Mouse (Mus musculus) naive thymus-derived CD4-positive, alpha-beta T cell, adult 2 months (primary cell): ENCODE results near the gene Rad18.
"Not testable (repeated sequence)": the region's sequence is repeated elsewhere in the genome, so short reads cannot be mapped to it uniquely, and the experiment has no call there.

Source experiments
- DNase-seq: peaks from one replicate; pipeline ENCODE4 v3.0.0-alpha.2; 2011; ENCODE audit warnings: low read depth

Rad18 gene

DNA sequence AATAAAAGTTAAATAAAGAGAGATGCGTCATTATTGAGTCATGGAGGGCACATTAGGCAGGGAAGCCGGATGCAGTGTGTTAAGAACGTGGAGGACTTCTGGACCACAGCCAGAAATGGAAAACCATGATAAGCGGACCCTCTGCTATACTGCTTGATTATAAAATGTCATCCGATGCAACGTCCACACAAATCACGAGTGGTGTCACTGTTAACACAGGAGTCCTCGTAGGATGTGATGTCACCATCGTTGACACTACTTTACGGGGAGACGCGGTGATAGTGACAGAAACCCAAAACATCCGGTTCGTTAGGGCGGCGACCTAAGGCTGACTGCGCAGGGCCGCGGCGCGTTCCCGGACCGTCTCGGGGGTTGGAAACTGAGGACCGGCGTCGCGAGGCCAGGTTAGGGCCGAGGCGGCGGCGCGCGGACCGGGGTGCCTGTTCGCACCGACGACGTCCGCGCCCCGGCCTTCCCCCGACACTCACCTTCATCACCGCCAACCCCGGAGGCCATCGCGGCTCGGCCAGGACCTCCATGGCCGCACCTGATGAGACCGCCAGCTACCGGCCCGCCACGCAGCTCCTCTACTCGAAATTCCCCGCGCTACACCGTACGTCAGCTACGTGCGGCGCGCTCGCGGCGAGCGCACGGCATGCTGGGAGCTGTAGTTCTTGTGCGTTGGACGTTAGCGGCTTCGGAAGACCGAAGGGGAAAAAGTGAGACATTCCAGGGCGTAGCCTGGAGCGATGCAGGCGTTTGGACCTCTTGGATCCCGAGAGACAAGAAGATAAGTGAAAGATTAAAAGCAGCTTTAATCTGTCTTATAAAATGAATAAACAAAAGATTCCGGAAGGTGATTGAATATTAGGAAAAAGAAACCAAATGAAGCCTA is at the start of gene Rad18:
Gene Rad18 (minus strand): TSS at position 631 of the 895 bp plus-strand sequence.
- peak; percentile 94 for DNase-seq

DNA sequence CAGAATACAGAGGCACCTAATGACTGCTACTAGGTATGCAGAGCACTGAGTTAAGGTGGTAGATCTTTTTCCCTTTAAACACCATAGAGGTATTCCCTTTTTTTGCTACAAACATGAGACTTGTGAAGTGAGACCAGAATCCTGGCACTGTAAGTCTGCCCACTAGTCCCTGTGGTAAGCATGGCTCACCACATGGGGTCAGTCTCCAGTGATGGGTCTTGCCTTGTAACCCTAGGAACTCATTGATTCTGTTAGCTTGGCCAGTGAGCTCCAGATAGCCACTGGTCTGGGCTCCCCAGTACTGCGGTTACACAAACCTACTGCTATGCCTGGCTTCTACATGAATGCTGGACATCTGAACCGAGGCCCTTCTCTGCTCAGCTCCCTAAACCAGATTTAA is 45.8 kb upstream of the Rad18 start:
- no peak for DNase-seq

DNA sequence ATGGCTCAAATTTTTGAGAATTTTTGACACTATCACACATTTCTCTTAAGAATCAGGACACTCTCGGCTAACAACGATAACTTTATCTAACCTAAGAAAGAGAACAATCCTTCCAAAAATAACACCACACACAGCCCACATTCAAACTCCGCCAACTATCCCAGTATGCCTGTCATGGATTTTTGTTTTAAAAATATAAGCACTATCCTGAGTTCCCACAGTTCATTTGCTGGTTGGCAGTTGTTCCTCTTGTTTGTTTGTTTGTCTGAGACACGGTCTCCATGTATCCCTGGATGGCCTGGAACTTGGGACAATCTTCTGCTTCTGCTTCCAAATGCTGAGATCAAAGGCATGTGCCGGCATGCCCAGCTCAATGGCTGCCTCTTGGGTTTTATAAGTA is 45.3 kb upstream of the Rad18 start:
- no peak for DNase-seq

DNA sequence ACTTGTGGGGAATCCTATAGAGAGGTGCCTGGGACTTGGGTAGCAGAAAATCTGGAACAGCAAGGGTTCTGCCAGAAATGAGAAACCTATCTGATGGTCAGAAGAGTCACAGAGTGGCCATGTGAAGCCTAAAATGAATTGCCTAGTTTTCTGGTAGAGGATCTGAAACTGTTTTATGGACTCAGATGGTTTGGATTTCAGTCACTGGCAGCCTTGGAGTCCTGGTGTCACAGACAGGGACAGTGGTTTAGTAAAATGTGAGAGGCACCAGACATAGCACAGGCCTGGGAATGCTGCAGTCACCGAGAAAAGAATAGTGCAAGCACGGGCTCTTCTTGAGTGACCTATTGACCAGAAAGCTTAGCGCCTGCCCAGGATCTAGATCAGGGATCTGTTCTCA is 43.1 kb upstream of the Rad18 start:
- no peak for DNase-seq

DNA sequence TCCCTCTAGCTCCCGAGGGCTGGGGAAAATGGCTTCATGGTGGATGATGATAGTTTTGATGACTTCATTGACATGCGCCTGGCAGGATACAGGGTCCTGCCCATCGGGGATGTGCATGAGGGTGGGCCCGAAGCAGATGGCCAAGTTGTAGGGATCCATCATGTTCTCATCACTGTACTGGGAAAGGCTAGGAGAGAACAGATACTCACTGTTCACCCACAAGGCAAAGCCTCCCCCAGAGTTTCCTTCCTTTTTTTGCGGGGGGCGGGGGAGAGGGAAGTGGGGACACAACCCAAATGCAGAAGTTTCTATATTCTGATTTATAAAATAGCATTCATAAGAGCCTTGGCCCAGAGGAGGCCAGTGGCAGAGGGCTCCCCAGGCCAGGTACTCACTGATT is 42.4 kb upstream of the Rad18 start:
- DNase-seq: no peak

DNA sequence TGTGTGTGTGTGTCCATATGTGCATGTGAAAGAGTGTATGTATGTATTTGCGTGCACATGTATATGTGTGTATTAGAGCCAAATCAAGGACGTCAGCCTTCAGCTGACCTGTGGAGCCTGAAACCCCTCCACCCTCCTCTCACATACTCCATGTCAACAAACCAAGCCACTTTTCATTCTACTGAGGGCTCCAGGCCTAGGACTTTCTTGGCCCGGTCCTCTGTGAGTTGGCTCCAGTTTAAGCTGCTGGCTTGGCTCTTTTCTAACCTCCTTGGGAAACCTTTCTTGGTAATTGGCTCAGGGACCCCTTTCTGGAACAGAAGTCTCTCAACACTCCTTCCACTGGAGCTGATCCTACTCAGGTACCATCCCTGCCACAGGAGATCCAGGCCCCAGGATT is 40.0 kb upstream of the Rad18 start:
- no peak for DNase-seq

DNA sequence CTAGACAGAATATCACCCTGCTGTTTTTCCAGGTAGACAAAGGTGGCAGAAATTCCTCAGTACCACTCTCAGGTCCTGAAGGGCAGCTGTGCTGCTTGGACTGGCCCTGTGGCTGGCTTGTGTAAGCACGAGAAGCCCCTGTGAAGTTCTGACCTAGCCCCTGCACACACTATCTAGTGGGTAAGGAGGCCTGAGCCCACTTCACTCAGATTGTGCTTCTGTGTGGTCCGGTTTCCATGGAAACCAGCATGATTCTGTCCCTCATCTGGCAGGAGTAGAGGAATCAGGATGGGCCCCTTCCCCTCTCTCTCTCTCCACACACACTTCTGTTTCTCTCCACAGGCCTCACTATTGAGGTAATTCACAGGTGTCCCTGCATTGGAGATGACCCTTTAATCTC is 38.6 kb upstream of the Rad18 start:
- no peak for DNase-seq

DNA sequence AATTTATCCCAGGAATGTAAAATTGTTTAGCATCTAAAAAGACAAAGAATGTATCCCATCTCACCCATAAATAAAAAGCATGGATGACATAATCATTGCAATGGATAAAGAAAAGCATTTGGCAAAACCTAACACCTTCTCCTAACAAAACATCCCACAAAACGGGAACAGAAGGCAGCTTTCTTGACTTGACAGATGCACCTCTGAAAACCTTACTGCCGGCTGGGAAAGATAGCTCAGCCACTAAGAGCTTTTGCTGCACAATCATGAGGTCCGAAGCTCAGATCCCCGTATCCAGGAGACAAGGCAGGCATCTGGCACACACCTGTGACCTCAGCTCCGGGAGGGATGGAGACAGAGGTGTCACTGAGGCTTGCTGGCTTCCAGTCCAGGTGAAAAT is 37.5 kb upstream of the Rad18 start:
- DNase-seq: no peak

DNA sequence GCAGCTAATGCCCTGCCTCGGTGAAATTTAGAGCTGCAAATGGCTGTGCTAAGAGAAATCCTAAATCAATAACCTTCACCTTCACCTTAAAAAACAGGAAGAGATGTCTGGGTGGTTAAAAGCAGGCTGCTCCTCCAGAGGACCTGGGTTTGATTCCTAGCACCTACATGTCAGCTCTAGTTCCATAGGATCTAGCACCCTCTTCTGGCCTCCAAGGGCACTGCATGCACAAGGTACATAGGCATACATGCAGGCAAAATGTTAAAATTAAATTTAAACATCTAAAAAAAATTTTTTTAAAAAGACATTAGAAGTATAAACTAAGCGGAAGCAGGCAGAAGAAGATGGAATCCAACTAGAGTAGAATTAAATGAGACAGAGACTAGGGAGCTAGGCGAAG is 35.9 kb upstream of the Rad18 start:
- DNase-seq: no peak

DNA sequence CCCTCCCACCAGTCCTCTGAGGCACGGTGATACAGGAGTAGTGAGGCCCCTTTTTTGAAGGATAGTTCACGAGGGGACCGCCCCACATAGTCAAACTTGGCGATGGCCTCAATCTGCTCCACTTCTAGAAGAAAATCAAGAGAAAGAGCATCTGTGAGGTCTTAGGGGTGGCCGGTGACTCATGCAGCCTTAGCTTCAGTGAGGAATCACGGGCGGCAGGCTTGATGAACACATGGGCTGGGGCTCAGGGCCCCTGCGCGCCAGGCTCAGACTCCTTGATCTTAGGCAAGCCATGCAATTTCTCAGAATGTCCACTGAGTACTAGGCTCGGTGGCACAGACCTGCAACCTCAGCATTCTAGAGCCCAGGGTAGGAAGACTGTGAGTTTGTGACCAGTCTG is 34.9 kb upstream of the Rad18 start:
- DNase-seq: no peak

DNA sequence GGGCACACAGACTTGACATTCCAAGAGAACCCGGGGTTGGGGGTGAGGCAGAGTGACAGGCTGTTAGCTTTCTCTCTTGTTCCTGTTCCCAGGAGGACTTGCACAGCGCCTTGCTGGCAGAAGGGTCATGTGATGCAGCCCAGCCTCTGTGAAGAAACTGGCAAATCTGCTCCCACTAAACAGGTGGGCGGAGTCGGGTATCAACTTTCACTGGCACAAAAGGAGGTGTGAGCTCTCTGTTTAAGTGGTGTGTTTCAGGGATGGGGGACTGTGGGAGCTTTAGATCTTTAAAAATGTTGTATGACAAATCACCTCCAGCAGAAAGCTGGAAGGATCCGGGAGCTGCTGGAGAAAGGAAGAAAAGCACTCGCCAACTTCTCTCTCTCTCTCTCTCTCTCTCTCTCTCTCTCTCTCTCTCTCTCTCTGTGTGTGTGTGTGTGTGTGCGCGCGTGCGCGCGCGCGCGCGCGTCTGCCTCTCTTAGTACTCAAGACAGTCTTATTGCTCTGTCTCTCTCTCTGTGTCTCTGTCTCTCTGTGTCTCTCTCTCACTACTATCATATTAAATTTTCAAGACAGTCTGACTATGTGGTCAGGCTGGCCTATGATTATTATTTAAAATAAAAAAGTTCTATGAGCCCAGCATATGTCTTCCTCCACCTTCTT is 32.4 kb upstream of the Rad18 start:
- peak; percentile 8 for DNase-seq

DNA sequence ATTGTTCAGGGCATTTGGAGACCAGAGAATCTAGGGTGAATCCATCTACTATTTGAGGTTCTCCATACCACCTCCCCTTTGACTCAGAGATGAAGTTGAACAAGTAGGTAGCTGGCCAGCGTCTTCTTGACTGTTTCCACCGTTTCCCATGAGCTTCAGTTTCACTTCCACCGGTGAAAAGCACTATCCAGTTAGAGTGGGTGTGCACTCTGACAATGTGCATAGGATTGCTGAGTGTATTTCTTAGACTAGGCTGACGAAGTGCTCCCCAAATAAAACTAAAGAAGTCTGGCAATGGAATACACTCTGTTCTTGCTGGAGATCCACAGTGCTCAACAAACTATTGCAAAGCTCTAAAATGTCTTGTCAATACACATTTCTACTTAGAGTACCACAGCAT is 29.0 kb upstream of the Rad18 start:
- DNase-seq: no peak

DNA sequence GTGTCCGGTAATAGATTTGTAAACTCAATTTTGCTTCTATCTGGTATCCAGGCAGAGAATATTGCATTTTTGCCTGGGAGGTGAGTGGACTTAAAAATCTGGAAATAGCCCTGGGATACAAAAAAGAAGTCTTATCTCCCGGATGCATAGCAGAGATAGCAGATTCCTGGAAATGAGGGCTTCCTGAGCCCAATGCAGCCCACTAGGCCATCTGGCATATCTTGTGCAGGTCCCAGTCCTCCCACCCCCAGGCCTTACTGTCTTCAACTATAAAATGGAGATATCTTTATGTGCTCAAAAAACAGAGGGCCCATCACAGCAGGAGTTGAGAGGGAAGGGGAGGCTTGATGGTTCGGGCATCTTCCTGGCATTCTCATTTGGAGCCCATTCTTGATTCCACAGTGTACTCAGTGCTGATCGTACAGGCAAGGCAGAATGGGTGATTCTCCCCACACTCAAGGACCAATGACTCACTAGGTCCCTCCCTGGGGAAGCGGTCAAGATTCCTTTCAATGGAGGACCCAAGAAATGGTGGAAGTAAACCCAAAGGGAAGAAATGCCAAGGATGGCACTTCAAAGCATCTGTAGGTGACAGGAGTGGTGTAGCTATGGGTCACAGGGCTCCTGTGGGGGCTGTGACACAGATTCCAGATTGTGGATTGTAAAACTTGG is 24.1 kb upstream of the Rad18 start:
- DNase-seq: no peak

DNA sequence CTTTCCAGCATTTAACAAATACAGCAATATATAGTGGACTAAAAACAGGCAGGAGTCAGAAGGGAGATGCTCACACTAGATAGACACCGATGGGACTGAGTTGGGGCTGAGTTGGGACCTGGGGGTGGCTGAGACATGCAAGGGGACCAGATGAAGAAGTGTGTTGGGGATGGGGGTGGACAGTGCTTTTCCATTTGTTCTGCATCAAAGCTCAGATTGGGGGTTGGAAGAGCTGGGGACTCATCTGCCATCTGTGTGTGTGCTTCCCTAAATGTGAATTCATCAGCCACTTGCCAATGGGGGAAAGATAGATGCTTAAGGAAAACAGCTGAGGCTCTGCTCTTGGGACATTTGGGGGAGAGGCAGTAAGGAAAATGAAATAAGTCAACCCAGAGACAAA is 23.5 kb upstream of the Rad18 start:
- no peak for DNase-seq

DNA sequence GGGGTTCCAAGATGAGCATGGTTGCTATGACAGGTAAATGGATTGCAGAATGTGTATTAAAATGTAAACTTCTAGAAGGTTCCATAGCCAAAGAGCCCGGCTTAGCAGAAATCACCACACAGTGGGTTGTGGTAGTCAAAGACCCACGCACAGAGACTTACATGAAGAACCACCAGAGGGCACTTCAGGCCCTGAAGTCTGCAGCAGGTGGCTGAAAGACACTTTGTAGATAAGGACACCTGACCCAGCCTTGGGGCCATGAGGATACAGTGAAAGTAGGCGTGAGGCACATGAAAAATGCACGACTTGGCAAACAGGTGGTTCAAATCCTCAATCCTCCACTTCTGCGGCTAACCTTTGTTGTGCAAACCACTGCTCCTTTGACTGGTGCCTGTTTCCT is 20.7 kb upstream of the Rad18 start:
- DNase-seq: peak; percentile 24

DNA sequence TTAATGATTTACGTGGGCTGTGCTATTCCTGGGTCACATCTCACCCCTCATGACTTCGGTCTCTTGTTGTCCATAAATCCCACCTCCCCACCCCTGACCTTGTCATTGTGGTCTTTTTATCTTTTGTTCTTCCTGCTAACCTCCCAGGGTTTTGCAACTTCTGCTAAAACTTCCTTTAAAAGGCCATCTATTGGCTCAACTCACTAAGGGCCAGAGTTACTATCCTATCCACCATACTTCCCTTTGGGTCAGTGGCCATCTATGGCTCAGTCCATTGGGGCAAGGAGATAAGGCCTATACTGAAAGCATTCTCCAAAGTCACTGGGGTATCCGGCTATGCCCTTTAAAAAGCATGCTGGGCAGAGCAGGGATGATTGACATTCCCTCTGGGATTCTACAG is 17.5 kb upstream of the Rad18 start:
- no peak for DNase-seq

DNA sequence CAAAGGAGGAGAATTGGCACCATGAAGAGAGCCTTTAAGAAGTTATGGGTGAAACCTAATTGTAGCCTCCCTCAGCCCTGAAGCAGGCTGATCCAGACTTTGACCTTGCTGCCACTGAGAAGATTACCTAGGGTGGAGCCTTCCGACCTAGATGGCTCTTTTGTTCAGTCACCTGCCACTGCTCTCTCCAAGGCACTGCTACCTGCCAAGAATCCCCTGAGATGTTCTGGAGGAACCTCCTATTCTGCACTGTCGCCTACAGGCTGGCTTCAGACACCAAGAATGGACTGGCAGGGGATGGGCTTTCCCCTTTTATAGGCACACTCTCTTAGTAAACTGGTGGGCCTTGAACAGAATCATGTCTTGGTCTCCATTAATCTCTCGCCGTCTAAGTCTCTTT is 5.8 kb upstream of the Rad18 start:
- not testable (repeated sequence) for DNase-seq

DNA sequence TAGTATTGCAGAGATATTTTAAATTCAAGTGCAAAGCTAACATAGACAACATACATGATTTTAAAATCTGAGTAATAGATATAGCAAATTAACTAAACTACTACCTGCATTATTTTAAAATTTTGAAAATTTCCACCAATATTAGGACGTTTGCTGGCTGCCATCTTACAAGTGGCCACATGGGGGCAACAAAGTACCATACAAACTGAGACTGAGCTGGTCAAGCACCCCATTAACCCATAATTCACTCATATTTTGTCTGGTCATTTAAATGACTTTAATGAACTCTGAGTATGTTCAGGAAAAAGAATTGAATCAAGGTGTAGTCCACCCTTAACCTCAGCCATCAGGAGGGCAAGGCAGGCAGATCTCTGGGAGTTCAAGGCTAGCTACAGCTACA is 3.9 kb upstream of the Rad18 start:
- peak; percentile 69 for DNase-seq

DNA sequence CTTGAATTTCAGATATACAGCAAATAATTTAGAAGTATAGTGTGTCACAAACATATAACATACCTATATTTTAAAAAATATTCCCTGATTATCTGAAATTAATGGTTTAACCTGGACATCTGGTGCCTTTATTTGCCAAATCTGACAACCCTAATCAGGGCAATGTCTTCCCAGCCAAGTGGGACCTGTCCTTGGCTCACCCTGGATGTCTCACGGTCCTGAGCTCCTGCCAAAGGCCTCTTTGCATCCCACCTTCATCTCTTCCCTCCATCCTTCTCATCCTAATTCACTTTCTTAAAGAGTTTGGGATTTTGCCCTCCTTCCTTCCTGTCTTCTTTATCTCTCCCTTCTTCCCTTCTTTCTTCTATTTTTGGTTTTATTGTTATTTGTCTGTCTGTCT is 2.6 kb upstream of the Rad18 start:
- DNase-seq: no peak

DNA sequence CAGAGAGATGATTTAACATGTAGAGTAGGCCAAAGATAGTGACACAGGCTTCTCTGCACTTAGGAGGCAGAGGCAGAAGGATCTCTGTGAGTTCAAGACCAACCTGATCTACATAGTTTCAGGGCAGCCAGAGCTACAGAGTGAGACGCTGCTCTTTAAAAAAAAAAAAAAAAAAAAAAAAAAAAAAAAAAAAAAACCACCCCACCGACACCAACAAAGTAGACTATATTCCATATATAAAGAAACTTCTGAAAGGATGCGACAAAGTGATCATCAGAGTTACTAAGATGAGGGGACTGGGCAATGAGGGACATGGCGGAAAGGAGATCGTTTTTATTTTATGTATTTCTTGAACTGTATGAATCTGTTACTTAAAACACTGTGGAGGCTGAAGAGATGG is 2.0 kb downstream of the Rad18 start:
- DNase-seq: no peak

DNA sequence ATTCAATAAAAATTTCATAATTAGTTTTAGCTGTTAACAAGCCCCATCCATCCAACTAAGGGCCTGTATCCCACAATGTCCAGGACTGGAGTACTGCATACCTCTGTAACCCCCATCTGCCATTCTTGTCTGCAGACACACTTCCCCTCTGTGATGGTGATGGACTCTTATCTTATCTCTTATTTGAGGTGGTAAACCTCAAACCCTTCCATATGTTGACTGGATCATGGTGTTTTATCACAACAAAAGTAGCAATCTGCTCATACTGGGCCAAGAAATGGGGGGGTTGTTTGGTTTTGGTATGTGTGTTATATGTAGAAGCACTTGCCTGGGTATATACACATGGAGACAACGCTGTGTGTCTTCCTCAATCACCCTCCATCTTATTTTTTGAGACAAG is 5.0 kb downstream of the Rad18 start:
- no peak for DNase-seq

DNA sequence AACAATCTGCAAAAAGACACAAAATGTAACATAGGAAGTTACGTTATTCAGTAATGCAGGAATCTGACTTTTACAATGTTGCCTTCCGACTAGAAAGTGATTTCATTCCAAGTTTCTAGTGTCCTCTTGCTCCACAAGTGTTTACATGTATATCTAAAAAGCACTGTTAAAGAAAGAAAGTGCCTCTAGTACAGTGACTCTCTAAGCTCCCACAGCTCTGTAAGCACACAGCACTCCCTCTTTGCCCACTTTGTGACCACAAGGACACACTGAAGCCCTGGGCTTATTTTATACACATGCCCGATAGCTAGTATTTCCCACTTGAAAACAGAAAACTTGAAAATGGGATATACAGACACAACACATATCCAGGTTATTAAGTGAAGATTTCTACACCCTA is 8.5 kb downstream of the Rad18 start:
- DNase-seq: no peak

DNA sequence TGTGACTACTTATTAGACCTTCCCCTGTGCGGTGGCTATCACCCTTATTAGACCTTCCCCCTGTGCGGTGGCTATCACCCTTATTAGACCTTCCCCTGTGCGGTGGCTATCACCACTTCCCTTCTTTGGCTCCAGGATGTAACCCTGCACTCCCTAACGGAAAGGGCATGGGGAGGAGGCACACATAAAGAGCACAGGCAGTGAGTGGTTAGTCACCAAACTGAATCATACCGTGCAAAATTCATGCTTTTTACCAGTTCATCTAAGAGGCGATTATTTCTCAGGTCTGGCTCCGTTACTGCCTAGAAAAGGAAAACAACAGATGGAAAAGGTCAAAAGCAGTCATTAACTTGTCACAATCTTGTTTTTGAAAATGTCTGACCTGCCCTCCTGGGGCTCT is 10.0 kb downstream of the Rad18 start:
- DNase-seq: no peak
